Mouse (Mus musculus): ENCODE measurements at regions not wholly inside any gene's neighbourhood (a gene's known extent, or its start where the extent isn't known, plus 50 kb on each side); places are given as distances from the start of the nearest gene placed in this dataset.
A peak's percentile ranks its signal among the peaks of the same experiment; 100 is the strongest.

GRCm38 (mm10) chr10:126070984-126071713, 105.2 kb downstream of the Lrig3 start:
- peak; percentile 47 for TF ChIP-seq CTCF (conservative IDR thresholded peaks at IDR 0.05)
- Histone ChIP-seq H3K4me3 (no peak overlapping the region), H3K27ac (no peak overlapping the region)
- DNase-seq (ENCODE audit: low spot score in 2 of 2), result peak in 1 of 2 experiments; percentile 5

DNA sequence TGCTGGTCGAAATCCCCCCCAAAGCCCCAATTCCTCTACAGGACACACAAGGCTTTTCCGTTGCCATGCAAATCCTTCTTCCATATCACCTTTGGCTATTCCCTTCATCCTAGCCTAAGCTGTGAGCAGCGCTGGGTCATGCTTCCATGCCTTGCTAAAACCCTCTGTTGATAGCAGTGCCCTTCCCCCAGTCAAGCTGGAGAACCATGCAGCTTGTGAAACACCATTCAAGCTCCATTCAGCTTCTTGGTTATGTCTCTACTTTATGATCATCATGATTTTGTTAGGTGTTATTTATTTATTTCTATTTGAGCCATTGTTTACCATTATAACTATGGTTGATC, 105.7 kb downstream of the Lrig3 start:
- Histone ChIP-seq H3K4me3 (no peak overlapping the region), H3K27ac (no peak overlapping the region)
- TF ChIP-seq CTCF (conservative IDR thresholded peaks at IDR 0.05), result no peak
- no peak for DNase-seq (ENCODE audit: low spot score in 2 of 2)

DNA sequence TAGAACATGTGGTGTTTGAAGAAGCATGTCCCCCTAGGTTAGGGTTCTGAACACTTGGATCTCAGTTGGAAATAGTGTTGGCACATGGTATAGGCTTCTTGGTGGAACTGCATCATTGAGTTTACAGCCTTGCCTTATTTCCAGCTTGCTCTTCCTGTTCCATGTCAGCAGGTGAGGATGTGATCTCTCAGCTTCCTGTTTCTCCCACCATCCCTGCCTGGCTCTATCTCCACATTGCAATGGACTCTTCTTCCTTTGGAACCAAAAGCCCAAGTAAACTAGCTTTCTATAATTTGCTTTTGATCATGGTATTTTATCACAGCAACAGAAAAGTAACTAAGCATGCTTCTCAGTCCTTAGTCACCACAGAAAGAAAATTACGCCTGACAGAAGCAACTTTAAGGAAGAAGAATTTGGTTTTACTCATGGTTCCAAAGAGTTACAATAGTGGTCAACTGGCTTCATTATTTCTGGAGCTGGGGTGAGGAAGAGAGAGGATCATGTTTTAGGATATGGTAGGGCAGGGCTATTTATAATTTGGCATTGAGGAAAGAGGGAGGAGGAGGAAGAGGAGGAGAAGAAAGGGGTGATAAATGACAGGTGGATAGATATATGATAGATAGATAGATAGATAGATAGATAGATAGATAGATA, 111.5 kb downstream of the Lrig3 start:
- no peak overlapping the region for H3K27ac ChIP-seq
- no peak for DNase-seq (ENCODE audit: low spot score in 2 of 2)
- H3K4me3 ChIP-seq, result no peak overlapping the region
- no peak for TF ChIP-seq CTCF (conservative IDR thresholded peaks at IDR 0.05)

- TF ChIP-seq CTCF (conservative IDR thresholded peaks at IDR 0.05), result no peak
- no peak for DNase-seq (ENCODE audit: low spot score in 2 of 2)
- Histone ChIP-seq H3K4me3 (no peak overlapping the region), H3K27ac (no peak overlapping the region; the same call in 1 of the 2 replicates)
Observed at GRCm38 (mm10) chr10:126082576-126082975, 116.6 kb downstream of the Lrig3 start.

DNA sequence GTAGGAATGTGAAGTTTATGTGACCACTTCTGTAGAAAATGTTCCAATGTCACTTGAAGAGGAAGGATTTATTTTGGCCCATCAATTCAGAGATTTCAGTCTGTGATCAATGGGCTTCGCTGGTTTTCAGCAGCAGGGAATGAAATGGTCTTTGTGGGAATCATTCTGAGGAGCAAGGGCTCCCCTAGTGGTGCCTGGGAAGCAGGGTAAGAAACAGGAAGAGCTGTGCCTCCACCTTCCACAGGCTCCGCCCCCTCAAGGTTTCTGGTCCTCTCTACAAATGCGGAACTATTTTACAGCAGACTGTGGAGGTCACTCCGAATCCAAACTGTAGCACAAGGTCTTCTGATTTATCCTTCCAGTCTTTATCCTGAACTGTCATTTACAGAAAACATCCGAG, 120.7 kb downstream of the Lrig3 start:
- Histone ChIP-seq H3K27ac (no peak overlapping the region), H3K4me3 (no peak overlapping the region)
- peak; percentile 64 for TF ChIP-seq CTCF (conservative IDR thresholded peaks at IDR 0.05)
- DNase-seq (ENCODE audit: low spot score in 2 of 2), result no peak

DNA sequence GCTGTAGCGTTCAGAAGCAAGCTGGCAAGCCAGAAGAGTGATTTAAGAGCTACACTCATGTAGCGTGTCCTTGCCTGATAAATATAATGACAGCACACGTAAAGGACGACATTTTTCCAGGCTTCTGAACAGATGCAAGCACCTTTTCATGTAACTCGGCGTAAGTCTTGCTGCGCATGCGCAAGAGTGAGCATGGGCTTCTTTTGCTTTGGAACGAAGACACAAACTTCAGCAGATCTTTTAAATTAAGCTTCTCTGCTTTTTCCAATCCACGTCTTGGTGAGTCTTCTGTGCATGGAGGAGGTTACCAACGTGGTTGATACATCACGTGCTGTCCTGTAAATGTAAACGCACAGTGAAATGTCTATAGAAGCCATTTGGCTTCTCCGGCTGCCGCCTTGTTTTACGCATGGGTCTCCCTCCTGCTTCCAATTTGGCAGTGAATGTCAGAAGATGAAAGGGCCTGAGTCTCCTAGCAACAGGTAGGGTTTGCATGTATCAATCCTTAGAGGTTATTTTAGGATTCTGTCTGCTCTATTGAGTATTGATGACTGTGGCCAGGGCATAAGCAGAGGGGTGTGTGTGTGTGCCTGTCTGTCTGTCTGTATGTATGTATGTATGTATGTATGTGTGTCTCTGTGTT, 128.4 kb downstream of the Lrig3 start:
- TF ChIP-seq CTCF (conservative IDR thresholded peaks at IDR 0.05), result no peak
- H3K27ac ChIP-seq, result peak overlapping the region; percentile 75

GRCm38 (mm10) chr10:126097896-126098295, 131.9 kb downstream of the Lrig3 start:
- TF ChIP-seq CTCF (conservative IDR thresholded peaks at IDR 0.05), result no peak
- H3K27ac ChIP-seq, result no peak overlapping the region
- H3K4me3 ChIP-seq, result no peak overlapping the region

More for the DNA sequence above, 128.4 kb downstream of the Lrig3 start:
- DNase-seq (ENCODE audit: low spot score in 2 of 2), result peak in 1 of 2 experiments; percentile 32
- H3K4me3 ChIP-seq, result peak overlapping the region; percentile 42

GRCm38 (mm10) chr10:126102876-126103275, 136.9 kb downstream of the Lrig3 start:
- DNase-seq (ENCODE audit: low spot score in 2 of 2), result no peak
- Histone ChIP-seq H3K27ac (no peak overlapping the region), H3K4me3 (no peak overlapping the region)
- no peak for TF ChIP-seq CTCF (conservative IDR thresholded peaks at IDR 0.05)

More at GRCm38 (mm10) chr10:126097896-126098295, 131.9 kb downstream of the Lrig3 start:
- DNase-seq (ENCODE audit: low spot score in 2 of 2), result no peak

DNA sequence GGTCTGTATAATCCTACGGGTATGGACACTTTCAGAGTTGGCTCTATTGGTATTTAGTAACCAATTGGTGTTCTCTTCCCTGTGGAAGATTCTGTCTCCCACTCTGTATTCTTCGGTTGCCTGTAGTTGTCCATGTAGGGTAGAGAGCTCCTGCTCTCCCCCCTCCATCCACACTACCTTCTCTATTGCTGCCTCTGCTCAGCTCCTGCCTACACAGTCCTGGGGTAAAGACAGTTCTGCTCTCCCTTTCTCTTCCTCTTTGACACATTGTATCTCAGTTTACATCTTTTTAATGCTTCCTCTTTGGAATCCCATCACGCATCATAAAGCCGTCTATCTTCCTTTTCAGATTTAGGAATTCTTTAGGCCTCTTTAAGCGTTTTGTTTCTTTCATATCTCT, 147.1 kb downstream of the Lrig3 start:
- no peak overlapping the region for H3K4me3 ChIP-seq
- no peak for TF ChIP-seq CTCF (conservative IDR thresholded peaks at IDR 0.05)
- DNase-seq (ENCODE audit: low spot score in 2 of 2), result no peak
- H3K27ac ChIP-seq, result 0 out of 2 replicates have a peak overlapping the region, but pooled peaks have one; percentile 43

- no peak for DNase-seq (ENCODE audit: low spot score in 2 of 2)
- TF ChIP-seq CTCF (conservative IDR thresholded peaks at IDR 0.05), result no peak
Observed at GRCm38 (mm10) chr10:126115386-126115785, 149.4 kb downstream of the Lrig3 start.

DNA sequence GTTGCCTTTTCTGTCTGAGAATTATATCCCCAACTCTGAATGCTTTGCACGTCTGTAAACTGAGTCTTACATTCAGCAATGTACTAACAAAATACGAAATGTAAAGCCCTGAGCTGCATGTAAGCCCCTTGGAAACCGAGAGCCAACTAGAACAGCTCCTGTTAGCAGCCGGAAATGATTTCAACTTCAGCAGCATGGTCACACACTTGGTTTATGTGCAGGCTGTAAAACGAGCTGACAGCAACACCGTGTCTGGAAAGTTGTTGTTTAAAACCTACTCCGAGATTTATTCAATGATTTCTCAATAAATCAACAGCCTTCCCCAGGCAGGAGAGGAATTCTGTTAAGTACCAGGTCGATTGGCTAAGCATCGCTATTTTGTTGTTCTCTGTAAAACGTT, 155.7 kb downstream of the Lrig3 start:
- TF ChIP-seq CTCF (conservative IDR thresholded peaks at IDR 0.05), result no peak
- DNase-seq (ENCODE audit: low spot score in 2 of 2), result no peak
- H3K4me3 ChIP-seq, result no peak overlapping the region
- no peak overlapping the region for H3K27ac ChIP-seq

More at GRCm38 (mm10) chr10:126115386-126115785, 149.4 kb downstream of the Lrig3 start:
- H3K4me3 ChIP-seq, result no peak overlapping the region
- H3K27ac ChIP-seq, result no peak overlapping the region

- DNase-seq (ENCODE audit: low spot score in 2 of 2), result no peak
- TF ChIP-seq CTCF (conservative IDR thresholded peaks at IDR 0.05), result peak; percentile 61
- no peak overlapping the region for H3K27ac ChIP-seq
- H3K4me3 ChIP-seq, result no peak overlapping the region
Observed at GRCm38 (mm10) chr10:126122504-126122903, 156.5 kb downstream of the Lrig3 start.

- no peak for DNase-seq (ENCODE audit: low spot score in 2 of 2)
- TF ChIP-seq CTCF (conservative IDR thresholded peaks at IDR 0.05), result no peak
- Histone ChIP-seq H3K4me3 (no peak overlapping the region), H3K27ac (peak overlapping the region; percentile 37; the same call in 1 of the 2 replicates)
Observed at GRCm38 (mm10) chr10:126133188-126133587, 167.2 kb downstream of the Lrig3 start.
